Mouse (Mus musculus): ENCODE results near the gene Rin3. TPM values are rescaled to one million over a fixed set of nuclear protein-coding genes. Genes with fewer than 3 reads are reported as not detected.

The Rin3 gene
- total RNA-seq, 1 experiment from 2014 or later, result 218 TPM

DNA sequence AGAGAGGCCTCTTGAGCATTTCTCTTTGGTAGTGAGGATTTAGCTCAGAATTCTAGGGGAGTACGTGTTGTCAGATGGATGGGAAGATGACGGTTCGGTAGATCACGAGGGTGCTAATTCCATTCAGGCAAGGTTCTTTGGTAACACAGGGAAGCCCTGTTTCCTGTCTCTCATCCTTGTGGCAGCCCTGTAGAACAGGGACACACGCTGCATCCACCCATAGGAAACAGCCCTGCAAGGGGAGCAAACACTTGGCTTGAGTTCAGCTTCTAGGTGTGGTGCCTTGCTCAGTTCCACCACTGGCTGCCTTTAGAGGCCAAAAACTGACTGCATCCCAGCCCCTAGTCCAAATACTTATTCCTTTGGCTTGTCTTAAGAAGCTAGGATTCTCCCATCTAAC lies 39.0 kb downstream of the Rin3 start:
- no peak for ATAC-seq (ENCODE audit: extremely low read depth, insufficient number of reproducible peaks, low FRiP score, poor library complexity, severe bottlenecking)

DNA sequence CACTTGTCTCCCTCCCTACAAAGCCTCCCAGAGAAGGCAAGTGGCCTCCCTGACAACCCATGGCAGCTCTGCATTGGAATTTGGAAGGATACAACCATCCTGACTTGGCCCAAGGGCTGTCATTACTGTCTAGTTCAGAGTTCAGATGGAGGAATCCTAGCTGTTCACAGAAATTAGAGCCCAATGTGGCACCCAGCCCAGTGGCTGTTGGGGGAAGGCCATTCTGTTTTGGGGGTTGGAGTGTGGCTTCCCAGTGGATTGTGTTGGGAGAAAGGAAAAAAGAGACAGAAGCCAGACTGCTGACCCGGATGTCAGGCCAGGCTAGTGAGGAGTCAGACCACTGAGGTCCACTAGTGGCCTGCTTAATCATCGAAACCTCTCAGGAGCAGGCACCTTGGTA lies 40.5 kb downstream of the Rin3 start:
- ATAC-seq (ENCODE audit: extremely low read depth, insufficient number of reproducible peaks, low FRiP score, poor library complexity, severe bottlenecking), result no peak

DNA sequence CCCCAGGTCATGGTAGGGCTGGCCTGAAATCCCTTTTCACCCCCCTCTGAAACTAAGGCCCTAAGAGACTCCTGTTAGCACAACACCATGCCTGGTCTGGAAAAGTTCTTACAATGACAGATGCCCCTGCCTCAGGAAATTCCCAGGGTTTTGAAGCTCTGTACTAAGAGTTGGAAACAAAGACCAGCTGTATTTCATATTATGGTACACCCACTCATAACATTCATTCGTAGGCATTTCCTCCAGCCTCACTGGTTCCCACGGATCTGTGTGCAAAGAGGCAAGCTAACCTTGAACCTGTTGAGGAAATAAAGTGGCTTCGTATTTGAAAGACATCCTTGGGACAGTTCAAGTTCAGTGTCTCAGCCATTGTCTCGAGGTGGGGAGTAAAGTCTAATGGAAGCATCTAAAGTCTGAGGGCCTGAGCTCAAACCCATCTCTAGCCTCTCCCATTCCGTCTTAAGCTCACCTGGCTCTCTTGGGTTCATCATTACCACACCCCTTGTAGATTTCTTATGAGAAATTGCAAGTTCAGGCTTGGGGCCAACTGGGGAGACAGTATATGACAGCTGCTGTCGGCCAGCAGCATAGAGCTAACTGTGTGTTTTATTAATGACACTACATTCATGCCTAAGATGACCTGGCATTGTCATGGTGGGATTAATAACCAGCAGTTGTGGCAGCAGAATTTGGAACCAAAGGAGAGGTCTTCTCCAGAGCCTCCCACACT lies 41.5 kb downstream of the Rin3 start:
- ATAC-seq (ENCODE audit: extremely low read depth, insufficient number of reproducible peaks, low FRiP score, poor library complexity, severe bottlenecking), result no peak

DNA sequence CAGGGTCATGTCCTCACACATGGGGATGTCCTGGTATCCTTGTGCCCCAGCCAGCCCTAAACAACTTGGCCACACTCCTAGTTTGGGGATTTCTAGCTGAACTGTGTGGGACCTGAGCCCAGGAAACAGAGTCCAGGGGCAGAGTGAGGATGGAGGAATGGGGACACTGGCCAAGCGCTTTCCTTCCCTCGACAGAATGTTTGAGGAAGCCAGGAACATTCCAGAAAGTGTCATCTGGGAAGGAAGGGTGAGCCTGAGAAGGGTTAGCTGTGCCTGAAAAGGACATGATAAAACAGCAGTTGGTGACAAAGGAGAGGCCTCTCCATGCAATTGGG lies 42.0 kb downstream of the Rin3 start:
- ATAC-seq (ENCODE audit: extremely low read depth, insufficient number of reproducible peaks, low FRiP score, poor library complexity, severe bottlenecking), result no peak

DNA sequence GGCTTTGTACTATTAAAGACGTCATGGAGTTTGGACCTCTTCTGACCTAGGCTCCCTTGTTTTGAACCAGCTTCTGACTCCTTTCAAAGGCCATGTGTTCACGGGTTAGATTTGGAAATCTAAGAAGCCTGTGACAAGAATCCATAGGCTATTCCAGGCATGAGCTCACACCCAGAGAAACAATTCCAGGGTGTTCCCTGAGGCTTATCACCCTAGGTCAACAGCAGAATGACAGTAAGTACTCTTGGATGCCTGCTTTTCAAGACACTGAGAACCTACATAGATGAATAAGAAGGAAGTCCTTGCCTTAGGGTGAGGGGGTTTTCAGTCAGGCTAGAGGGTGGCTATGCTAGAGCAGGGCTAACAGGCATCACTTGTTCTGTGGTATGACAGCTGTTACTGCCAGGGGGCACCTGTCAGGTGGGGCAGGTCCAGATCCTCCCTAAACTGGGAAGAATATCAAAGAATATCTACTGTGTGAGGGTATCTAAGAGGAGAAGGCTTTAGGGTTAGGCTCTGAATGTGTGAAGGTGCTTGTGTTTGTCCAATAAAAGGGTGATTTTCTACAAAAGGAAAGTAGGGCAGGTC lies 44.0 kb downstream of the Rin3 start:
- no peak for ATAC-seq (ENCODE audit: extremely low read depth, insufficient number of reproducible peaks, low FRiP score, poor library complexity, severe bottlenecking)

DNA sequence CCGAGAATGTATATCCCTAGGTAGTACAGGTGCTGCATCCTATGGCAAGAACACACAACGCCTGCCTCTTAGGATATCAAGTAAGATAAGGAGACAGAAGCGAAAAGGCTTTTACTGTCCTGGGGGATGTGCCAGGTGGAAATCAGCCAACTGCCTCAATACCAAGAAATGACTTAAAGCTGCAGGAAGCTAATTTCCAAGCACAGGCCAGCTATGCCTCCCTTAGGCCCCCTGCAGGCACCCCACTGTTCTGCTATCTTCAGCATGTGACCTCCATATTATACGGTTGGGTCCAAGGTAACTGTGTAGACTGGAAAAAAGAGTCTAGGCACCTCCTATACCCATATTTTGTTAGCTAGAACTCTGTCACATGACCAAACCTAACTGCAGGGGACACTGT lies 44.7 kb downstream of the Rin3 start:
- no peak for ATAC-seq (ENCODE audit: extremely low read depth, insufficient number of reproducible peaks, low FRiP score, poor library complexity, severe bottlenecking)

DNA sequence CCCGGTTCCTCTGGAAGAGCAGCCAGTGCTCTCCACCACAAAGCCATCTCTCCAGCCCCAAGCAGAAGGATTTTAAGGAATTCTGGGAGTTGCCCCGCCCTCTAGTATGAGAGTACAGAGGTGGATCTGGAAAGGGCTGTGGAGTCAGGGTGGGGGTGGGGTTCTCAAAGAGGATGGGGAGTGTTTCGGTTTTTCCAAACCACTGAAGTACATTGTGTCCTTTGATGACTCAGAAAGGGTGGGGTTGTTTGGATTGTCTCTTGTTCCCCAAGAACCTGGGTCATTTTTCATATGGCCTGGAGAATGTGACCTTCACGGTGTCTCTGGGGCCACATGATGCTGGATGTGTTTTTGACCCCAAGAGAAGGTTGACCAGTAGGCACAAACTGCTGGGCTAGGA lies 45.2 kb downstream of the Rin3 start:
- ATAC-seq (ENCODE audit: extremely low read depth, insufficient number of reproducible peaks, low FRiP score, poor library complexity, severe bottlenecking), result no peak

DNA sequence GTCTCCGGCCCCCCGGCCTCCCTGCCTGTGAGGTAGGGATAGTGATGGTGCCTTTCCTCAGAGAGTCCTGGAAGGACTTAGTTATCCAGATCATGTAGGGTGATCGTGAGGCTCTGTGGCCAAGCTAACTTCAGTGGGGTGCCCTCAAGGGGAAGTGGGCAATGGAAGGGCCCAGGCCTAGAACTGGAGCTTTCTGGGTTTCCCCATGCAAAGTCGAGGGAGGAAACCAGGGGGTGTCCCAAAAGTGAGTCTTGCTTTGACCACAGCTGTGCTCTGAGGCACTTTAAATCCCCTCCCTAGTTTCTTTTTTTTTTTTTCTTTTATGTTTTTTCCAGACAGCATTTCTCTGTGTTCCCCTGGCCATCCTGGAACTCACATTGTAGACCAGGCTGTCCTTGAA lies 47.3 kb downstream of the Rin3 start:
- ATAC-seq (ENCODE audit: extremely low read depth, insufficient number of reproducible peaks, low FRiP score, poor library complexity, severe bottlenecking), result 0 out of 2 replicates have a peak, but pooled peaks have one; percentile 23

DNA sequence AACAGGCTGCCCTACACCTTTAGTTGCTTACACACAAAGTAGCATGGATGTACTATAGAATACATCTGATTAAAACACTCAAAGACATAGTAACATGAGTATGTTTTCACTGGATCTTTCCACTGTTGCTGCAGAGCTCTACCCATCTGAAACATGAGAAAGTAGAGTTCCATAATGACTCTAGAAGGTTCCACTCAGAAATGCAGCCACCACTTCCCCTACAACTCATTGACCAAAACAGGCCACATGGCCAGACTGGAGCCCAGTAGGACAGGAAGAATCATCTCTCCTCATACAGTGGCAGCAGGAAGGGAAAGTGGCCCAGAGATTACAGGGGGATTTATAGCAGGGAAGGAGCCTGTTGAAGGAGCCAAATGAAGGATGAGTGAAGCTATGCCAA lies 47.9 kb downstream of the Rin3 start:
- no peak for ATAC-seq (ENCODE audit: extremely low read depth, insufficient number of reproducible peaks, low FRiP score, poor library complexity, severe bottlenecking)

DNA sequence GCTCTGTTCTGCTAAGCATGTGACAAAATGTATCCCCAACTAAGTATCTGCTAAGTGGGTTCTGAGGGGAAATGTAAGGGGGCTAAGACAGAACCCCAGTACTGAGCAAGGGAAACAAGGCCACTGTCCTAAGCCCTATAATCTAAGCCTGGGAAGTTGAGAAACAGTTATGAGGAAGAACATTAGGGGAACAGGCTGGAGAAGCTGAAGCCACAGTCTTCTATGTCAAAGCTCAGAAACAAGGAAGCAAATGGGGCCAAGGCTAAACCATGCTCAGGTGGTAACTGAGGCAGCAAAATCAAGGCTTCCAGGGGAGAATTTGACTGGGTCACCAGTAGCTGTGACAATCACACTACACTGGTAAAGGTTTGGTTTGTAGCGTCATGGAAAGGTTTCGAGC lies 50.3 kb downstream of the Rin3 start:
- peak; percentile 34; the same call in 1 of the 2 replicates for ATAC-seq (ENCODE audit: extremely low read depth, insufficient number of reproducible peaks, low FRiP score, poor library complexity, severe bottlenecking)

DNA sequence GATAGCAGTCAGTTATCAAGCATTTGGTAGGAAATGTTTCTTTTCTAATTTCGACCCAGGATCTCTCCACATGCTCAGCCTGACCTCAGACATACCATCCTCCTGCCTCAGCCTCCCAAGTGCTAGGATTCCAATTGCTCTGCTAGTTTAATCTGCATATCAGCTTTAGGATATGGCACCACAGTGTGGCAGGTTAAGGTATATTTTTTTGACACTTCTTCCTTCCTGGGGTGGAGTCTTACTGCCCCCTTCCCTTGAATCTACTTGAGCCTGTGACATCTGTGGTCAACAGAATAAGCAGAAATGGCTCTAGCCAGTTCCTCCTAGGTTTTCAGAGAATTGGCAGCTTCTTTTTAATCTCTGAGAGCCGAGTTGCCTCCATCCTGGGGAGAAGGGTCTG lies 56.2 kb downstream of the Rin3 start:
- ATAC-seq (ENCODE audit: extremely low read depth, insufficient number of reproducible peaks, low FRiP score, poor library complexity, severe bottlenecking), result peak; percentile 63

DNA sequence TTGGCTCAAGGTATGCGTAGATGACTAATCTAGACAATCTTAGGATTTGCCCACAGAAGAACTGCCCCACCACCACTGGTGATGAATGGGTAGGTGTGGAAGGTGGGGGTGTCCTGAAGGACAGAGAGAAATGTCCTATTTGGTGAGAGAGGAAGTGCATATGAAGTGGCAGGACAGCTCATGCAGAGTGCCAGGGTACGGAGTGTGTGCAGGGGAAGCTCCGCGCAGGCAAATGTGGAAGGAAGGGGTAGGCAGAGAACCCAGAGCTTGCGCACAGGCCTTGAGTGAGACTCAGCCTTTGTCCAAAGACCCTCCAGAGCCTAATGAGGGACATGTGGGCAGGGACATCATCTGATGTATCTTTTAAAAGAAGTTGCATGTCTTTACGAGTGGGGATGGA lies 57.6 kb downstream of the Rin3 start:
- peak; percentile 37; the same call in 1 of the 2 replicates for ATAC-seq (ENCODE audit: extremely low read depth, insufficient number of reproducible peaks, low FRiP score, poor library complexity, severe bottlenecking)

DNA sequence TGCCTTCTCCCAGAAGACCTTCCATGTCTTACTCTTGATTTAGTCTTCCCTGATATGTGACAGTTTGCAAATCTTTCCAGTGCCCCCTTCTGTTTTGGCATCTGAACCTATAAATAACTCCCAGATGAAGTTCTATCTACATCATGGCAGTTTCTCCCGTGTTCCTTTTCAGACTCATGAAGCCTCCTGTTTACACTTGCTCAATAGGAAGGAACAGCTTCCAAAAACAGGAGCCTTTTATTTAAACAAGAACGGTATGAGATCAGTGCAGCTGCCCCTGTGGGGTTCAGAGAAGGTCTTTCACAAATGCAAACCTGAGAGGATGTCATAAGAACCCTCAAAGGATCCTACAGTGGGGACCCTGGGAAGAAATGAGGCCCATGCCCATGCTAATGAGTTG lies 59.3 kb downstream of the Rin3 start:
- ATAC-seq (ENCODE audit: extremely low read depth, insufficient number of reproducible peaks, low FRiP score, poor library complexity, severe bottlenecking), result no peak

DNA sequence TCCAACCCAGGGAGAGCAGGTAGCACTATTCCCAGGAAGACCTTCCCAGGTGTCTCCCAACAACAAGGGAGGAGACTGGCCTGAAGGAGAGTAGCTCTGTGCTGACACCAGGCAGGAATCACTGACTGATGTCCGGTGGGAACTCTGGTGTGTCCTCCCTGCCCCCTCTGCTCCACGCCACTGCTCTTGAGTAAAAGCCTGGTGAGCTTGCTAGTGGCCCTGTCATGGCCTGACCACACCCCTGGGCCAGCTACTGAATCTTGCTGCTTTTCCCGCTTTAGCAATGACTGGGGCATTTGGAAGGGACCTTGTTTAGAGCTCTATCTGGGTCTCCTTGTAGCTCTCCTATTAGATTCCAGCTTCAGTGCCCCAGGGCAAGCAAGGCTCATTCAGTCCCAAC lies 59.8 kb downstream of the Rin3 start:
- ATAC-seq (ENCODE audit: extremely low read depth, insufficient number of reproducible peaks, low FRiP score, poor library complexity, severe bottlenecking), result no peak

DNA sequence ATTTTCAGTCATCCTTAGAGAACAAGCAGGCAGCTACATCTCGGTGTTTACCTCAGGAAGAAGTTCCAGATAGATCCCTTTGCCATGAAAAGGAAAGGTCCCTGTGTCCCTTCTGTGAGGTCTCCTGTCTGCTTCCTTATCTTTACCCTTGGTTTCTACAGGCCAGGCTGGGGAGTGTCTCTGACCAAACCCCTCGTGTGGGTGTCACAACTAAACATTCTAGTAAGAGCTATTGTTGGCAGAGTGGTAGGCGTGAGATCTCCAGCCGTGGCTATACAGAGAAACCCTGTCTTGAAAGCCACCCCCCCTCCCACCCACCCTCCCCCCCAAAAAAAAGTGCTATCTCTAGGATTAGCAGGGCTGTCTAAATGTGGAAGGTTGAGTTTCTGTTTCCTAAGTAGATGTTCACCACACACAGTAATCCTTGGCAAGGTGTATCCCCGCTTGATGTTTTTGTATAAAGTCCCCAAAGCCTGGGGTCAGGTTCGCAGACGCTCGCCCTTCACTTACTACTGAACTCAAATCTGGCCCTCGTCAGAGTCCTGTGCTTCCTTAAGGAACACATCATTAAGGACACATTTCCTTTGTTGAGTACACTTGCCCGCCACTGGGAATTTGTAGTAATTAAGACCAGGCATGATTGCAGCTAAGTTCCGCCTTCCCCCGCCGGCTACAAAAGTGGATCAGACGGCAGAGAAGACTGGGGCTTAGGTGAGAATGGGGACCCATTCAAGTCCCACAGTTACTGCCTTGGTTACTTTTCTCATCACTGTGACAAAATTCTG lies 62.4 kb downstream of the Rin3 start:
- no peak for ATAC-seq (ENCODE audit: extremely low read depth, insufficient number of reproducible peaks, low FRiP score, poor library complexity, severe bottlenecking)

DNA sequence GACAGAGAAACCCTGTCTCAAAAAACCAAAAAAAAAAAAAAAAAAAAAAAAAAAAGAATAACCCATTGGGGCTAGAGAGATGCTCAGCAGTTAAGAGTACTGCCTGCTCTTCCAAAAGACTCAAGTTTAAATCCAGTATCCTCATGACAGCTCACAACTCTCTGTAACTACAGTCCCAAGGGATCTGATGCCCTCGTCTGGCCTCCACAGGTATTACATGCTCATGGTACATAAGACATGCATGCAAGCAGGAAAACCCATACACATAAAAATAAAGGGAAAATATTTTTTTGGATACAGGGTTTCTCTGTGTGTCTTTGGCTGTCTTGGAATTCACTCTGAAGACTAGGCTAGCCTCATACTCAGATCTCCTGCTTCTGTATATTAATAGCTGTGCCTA lies 63.7 kb downstream of the Rin3 start:
- ATAC-seq (ENCODE audit: extremely low read depth, insufficient number of reproducible peaks, low FRiP score, poor library complexity, severe bottlenecking), result 0 out of 2 replicates have a peak, but pooled peaks have one; percentile 43

DNA sequence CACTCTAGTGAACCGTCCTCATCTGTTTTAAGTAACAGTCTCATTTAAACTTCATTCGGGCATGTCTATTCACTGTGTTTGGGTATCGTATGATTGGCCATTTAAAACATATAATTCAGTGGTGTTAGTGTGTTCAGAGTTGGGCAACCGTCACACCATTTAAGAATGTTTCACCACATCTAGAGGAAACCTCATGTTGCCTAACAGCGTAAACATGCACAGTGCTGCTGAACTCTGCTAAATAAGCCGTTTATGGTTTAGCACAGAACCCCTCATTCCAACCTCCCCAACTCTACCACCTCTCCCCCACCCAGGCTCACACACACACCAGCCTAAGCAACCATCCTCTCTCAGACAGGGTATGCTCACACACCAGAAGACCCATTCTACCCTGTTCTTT lies 65.6 kb downstream of the Rin3 start:
- no peak for ATAC-seq (ENCODE audit: extremely low read depth, insufficient number of reproducible peaks, low FRiP score, poor library complexity, severe bottlenecking)

DNA sequence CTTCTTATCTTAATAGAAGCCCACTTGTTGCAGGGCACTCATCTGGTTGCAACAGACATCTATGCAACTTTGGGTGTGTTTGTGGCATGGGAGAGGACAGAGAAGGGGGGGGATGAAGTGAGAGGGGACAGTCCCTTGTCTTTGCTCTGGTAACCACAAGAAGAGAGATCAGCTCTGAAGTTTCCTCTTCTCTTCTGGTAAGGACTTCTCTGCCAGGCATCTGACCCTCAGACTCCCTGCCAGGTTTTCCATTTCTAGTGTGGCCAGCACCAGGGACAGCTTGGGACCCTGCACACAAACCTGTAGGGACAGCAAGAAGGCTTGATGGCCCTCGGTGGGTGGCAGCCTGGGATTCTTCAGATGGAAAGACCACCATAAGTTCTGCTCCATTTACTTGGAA lies 68.1 kb downstream of the Rin3 start:
- peak; percentile 20; the same call in 1 of the 2 replicates for ATAC-seq (ENCODE audit: extremely low read depth, insufficient number of reproducible peaks, low FRiP score, poor library complexity, severe bottlenecking)

DNA sequence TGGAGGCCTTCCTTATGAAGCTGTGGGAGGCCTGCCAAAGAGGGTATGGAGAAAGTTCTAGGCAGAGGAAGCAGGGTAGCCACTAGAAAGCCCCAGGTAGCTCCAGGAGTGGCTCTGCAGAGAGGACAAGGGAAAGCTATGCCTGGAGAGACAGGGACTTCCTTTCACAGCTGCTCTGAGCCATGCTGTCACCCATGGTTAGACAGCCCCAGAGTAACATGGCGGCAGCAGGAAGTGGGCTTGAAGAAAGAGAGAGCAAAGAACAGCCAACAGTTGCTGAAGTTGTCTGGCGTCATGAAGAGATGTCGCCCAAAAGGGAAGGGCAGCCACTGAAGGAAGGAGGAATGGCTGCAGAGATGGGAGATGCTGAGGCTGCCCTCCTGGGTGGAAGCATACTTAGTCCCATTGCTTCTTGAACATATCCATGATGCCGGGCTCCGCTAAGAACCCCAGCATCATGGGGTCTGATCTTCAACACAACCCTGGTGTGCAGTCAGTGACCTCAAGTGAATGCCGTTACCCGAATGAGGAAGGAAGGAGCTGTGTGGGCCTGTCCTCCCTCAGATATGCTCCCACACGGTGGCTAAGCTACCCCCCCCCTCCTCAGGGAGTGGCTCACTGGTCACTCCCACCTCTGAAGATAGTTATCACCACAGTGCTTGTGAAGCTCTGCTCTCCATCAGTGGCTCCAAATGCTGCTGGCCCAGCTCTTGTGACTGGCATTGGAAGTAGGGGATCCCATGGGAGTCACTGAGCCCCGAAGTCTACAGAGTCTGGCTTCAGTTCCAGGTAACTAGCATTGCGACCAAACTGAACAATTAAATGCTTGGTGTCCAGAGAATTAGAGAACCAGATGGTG lies 71.5 kb downstream of the Rin3 start:
- peak; percentile 80 for ATAC-seq (ENCODE audit: extremely low read depth, insufficient number of reproducible peaks, low FRiP score, poor library complexity, severe bottlenecking)

Data from neutrophil, adult 5-6 weeks (primary cell).